In genomic region chr8:106561097-106561865, GRCm38 (mm10) we compare ENCODE assay signal across 8 mouse cellular contexts. TPM values are rescaled to one million over a fixed set of nuclear protein-coding genes. Genes with fewer than 3 reads are reported as not detected.
A peak's percentile ranks its signal among the peaks of the same experiment; 100 is the strongest.
DNase-seq lines count a peak whose midpoint lies in the region; ATAC-seq and TF ChIP-seq lines count a peak whose summit lies in the region.

No protein-coding gene starts in this region.

- H3K27ac ChIP-seq in midbrain, embryonic 12.5 days (replicated peaks), result no peak overlapping the region
- H3K27ac ChIP-seq in midbrain, embryonic 15.5 days, result no peak overlapping the region
- no peak overlapping the region for H3K27ac ChIP-seq in cerebellum, adult 2 months (ENCODE audit: insufficient read depth, low read length)
- no peak overlapping the region for H3K27ac ChIP-seq in liver, embryonic 12.5 days
- H3K27ac ChIP-seq in neural tube, embryonic 15.5 days (replicated peaks), result no peak overlapping the region
- H3K27ac ChIP-seq in thymus, adult 2 months (ENCODE audit: control insufficient read depth, insufficient read depth, low read length), result no peak overlapping the region

- TF ChIP-seq CTCF in cerebellum, adult 2 months (IDR thresholded peaks at IDR 0.05; ENCODE audit: borderline replicate concordance, insufficient read depth, low read depth, low read length), result peak; percentile 51
- peak; percentile 83 for TF ChIP-seq CTCF in thymus, adult 2 months (IDR thresholded peaks at IDR 0.05; ENCODE audit: borderline replicate concordance, control insufficient read depth, extremely low read depth, insufficient read depth, low read length, poor library complexity)

- H3K4me3 ChIP-seq in midbrain, embryonic 12.5 days, result no peak overlapping the region
- H3K4me3 ChIP-seq in midbrain, embryonic 15.5 days, result no peak overlapping the region
- no peak overlapping the region for H3K4me3 ChIP-seq in cerebellum, adult 2 months (replicated peaks; ENCODE audit: insufficient read depth, low read depth, low read length)
- no peak overlapping the region for H3K4me3 ChIP-seq in liver, embryonic 12.5 days
- no peak overlapping the region for H3K4me3 ChIP-seq in neural tube, embryonic 15.5 days (replicated peaks)
- no peak overlapping the region for H3K4me3 ChIP-seq in thymus, adult 2 months (ENCODE audit: control insufficient read depth, insufficient read depth, low read length)

- H3K4me2 ChIP-seq in midbrain, embryonic 12.5 days (replicated peaks), result no peak overlapping the region
- H3K4me2 ChIP-seq in midbrain, embryonic 15.5 days, result no peak overlapping the region
- no peak overlapping the region for H3K4me2 ChIP-seq in liver, embryonic 12.5 days
- H3K4me2 ChIP-seq in neural tube, embryonic 15.5 days, result peak overlapping the region; percentile 13; the same call in 1 of the 2 replicates

- peaks cover 4% of the 10 kb centered on the region; the same call in 1 of the 2 replicates for H3K4me1 ChIP-seq in midbrain, embryonic 12.5 days
- H3K4me1 ChIP-seq in midbrain, embryonic 15.5 days, result no peaks in the 10 kb centered on the region
- H3K4me1 ChIP-seq in cerebellum, adult 2 months (ENCODE audit: control insufficient read depth, insufficient read depth, low read length), result no peaks in the 10 kb centered on the region
- 0 out of 2 replicates have a peak, but pooled peaks cover 2% of the 10 kb centered on the region for H3K4me1 ChIP-seq in liver, embryonic 12.5 days
- H3K4me1 ChIP-seq in neural tube, embryonic 15.5 days, result peaks cover 3% of the 10 kb centered on the region; the same call in 1 of the 2 replicates
- peaks cover 9% of the 10 kb centered on the region for H3K4me1 ChIP-seq in thymus, adult 2 months (replicated peaks; ENCODE audit: control insufficient read depth, insufficient read depth, low read length)

- 33% methylated on average over 20 of the region's 21 CpGs for WGBS in midbrain, embryonic 12.5 days
- 32% methylated on average over 21 of the region's 21 CpGs for WGBS in midbrain, embryonic 15.5 days
- WGBS in cerebellum, adult 2 months, result 35% methylated on average over 21 of the region's 21 CpGs
- 29% methylated on average over 21 of the region's 21 CpGs for WGBS in liver, embryonic 12.5 days (ENCODE audit: insufficient replicate concordance)
- 21% methylated on average over 21 of the region's 21 CpGs for WGBS in neural tube, embryonic 15.5 days
- 27% methylated on average over 21 of the region's 21 CpGs for WGBS in thymus, adult 2 months

- H3K36me3 ChIP-seq in midbrain, embryonic 12.5 days, result no peaks in the 10 kb centered on the region
- H3K36me3 ChIP-seq in midbrain, embryonic 15.5 days (replicated peaks), result no peaks in the 10 kb centered on the region
- no peaks in the 10 kb centered on the region; the same call in 1 of the 2 replicates for H3K36me3 ChIP-seq in liver, embryonic 12.5 days
- 0 out of 2 replicates have a peak, but pooled peaks cover 4% of the 10 kb centered on the region for H3K36me3 ChIP-seq in neural tube, embryonic 15.5 days
- H3K36me3 ChIP-seq in thymus, adult 2 months (ENCODE audit: control insufficient read depth, insufficient read depth, low read length), result no peaks in the 10 kb centered on the region

- H3K9ac ChIP-seq in midbrain, embryonic 12.5 days (replicated peaks), result no peak overlapping the region
- H3K9ac ChIP-seq in midbrain, embryonic 15.5 days, result no peak overlapping the region
- no peak overlapping the region for H3K9ac ChIP-seq in liver, embryonic 12.5 days
- no peak overlapping the region for H3K9ac ChIP-seq in neural tube, embryonic 15.5 days (replicated peaks)

- ATAC-seq in midbrain, embryonic 12.5 days (ENCODE audit: low FRiP score, low read depth), result 0 out of 2 replicates have a peak, but pooled peaks have one; percentile 41
- ATAC-seq in midbrain, embryonic 15.5 days (replicated peaks), result no peak
- peak; percentile 37 for ATAC-seq in liver, embryonic 12.5 days
- no peak for ATAC-seq in neural tube, embryonic 15.5 days (ENCODE audit: low FRiP score)

- peaks cover 9% of the 10 kb centered on the region for H3K9me3 ChIP-seq in midbrain, embryonic 12.5 days
- peaks cover 10% of the 10 kb centered on the region; the same call in 1 of the 2 replicates for H3K9me3 ChIP-seq in midbrain, embryonic 15.5 days
- no peaks in the 10 kb centered on the region for H3K9me3 ChIP-seq in liver, embryonic 12.5 days (replicated peaks)
- H3K9me3 ChIP-seq in neural tube, embryonic 15.5 days (replicated peaks), result peaks cover 4% of the 10 kb centered on the region

- peak; percentile 4 to 17 for DNase-seq in cerebellum, adult 2 months
- peak; percentile 49 for DNase-seq in gonadal fat pad, adult 2 months (ENCODE audit: low read depth)
- DNase-seq in kidney, adult 9 months, result peak; percentile 85
- peak; percentile 60 for DNase-seq in thymus, adult 2 months

- TF ChIP-seq POLR2A in cerebellum, adult 2 months (IDR thresholded peaks at IDR 0.05; ENCODE audit: borderline replicate concordance, insufficient read depth, low read length), result no peak
- TF ChIP-seq POLR2A in thymus, adult 2 months (IDR thresholded peaks at IDR 0.05; ENCODE audit: control insufficient read depth, extremely low read depth, insufficient read depth, low read length, poor library complexity), result no peak

- 0 out of 2 replicates have a peak, but pooled peaks cover 15% of the 10 kb centered on the region for H3K27me3 ChIP-seq in midbrain, embryonic 12.5 days
- H3K27me3 ChIP-seq in midbrain, embryonic 15.5 days (replicated peaks), result no peaks in the 10 kb centered on the region
- no peaks in the 10 kb centered on the region; the same call in 1 of the 2 replicates for H3K27me3 ChIP-seq in cerebellum, adult 2 months (ENCODE audit: control insufficient read depth, insufficient read depth, low read length)
- H3K27me3 ChIP-seq in liver, embryonic 12.5 days (replicated peaks), result no peaks in the 10 kb centered on the region
- no peaks in the 10 kb centered on the region for H3K27me3 ChIP-seq in neural tube, embryonic 15.5 days (replicated peaks)
- H3K27me3 ChIP-seq in thymus, adult 2 months (ENCODE audit: control insufficient read depth, insufficient read depth, low read length), result no peaks in the 10 kb centered on the region

RNA-seq across cellular contexts. Expression of gene Gm10073, which starts 12.0 kb away (rescaled TPM):
- polyA plus RNA-seq in midbrain, embryonic 12.5 days (2016; fragmentation: Nextera tagmentation; extraction: Ambion mirVana), result 4.1 and 4.3 TPM in 2 replicates
- 5.7 and 9.6 TPM in 2 replicates for polyA plus RNA-seq in midbrain, embryonic 15.5 days (2015; fragmentation: Nextera tagmentation; extraction: Ambion mirVana)
- 35.6 and 40.9 TPM in 2 replicates for polyA plus RNA-seq in cerebellum, adult 2 months (2012; rRNA removed)
- polyA plus RNA-seq in gonadal fat pad, adult 2 months (2012; rRNA removed), result 51.3 and 132 TPM in 2 replicates
- polyA plus RNA-seq in liver, embryonic 12.5 days (2016; fragmentation: Nextera tagmentation; extraction: Ambion mirVana), result 4.0 and 7.1 TPM in 2 replicates
- polyA plus RNA-seq in neural tube, embryonic 15.5 days (2015; fragmentation: Nextera tagmentation; extraction: Ambion mirVana), result 9.4 and 11.1 TPM in 2 replicates
- 69.5 and 76.2 TPM in 2 replicates for polyA plus RNA-seq in thymus, adult 2 months (2012; rRNA removed)

RNA-seq across cellular contexts. Expression of gene Cdh1, which starts 41.9 kb away (rescaled TPM):
- polyA plus RNA-seq in midbrain, embryonic 12.5 days (2016; fragmentation: Nextera tagmentation; extraction: Ambion mirVana), result 4.9 and 6.1 TPM in 2 replicates
- 6.9 and 8.5 TPM in 2 replicates for polyA plus RNA-seq in midbrain, embryonic 15.5 days (2015; fragmentation: Nextera tagmentation; extraction: Ambion mirVana)
- polyA plus RNA-seq in cerebellum, adult 2 months (2012; rRNA removed), result 3.1 and 4.1 TPM in 2 replicates
- polyA plus RNA-seq in gonadal fat pad, adult 2 months (2012; rRNA removed), result 48.3 and 80.3 TPM in 2 replicates
- 10.7 and 11.4 TPM in 2 replicates for polyA plus RNA-seq in liver, embryonic 12.5 days (2016; fragmentation: Nextera tagmentation; extraction: Ambion mirVana)
- 1.9 and 21.6 TPM in 2 replicates for polyA plus RNA-seq in neural tube, embryonic 15.5 days (2015; fragmentation: Nextera tagmentation; extraction: Ambion mirVana)
- 23.5 TPM in 2 replicates for polyA plus RNA-seq in thymus, adult 2 months (2012; rRNA removed)

RNA-seq across cellular contexts. Expression of gene Cdh3, which starts 50.6 kb away (rescaled TPM):
- polyA plus RNA-seq in midbrain, embryonic 12.5 days (2016; fragmentation: Nextera tagmentation; extraction: Ambion mirVana), result 2.4 and 3.8 TPM in 2 replicates
- 0.80 and 1.1 TPM in 2 replicates for polyA plus RNA-seq in midbrain, embryonic 15.5 days (2015; fragmentation: Nextera tagmentation; extraction: Ambion mirVana)
- 0.64 and 0.93 TPM in 2 replicates for polyA plus RNA-seq in cerebellum, adult 2 months (2012; rRNA removed)
- 30.5 and 47.7 TPM in 2 replicates for polyA plus RNA-seq in gonadal fat pad, adult 2 months (2012; rRNA removed)
- polyA plus RNA-seq in liver, embryonic 12.5 days (2016; fragmentation: Nextera tagmentation; extraction: Ambion mirVana), result 6.8 and 6.9 TPM in 2 replicates
- polyA plus RNA-seq in neural tube, embryonic 15.5 days (2015; fragmentation: Nextera tagmentation; extraction: Ambion mirVana), result 8.5 and 13.7 TPM in 2 replicates
- polyA plus RNA-seq in thymus, adult 2 months (2012; rRNA removed), result 8.0 and 8.2 TPM in 2 replicates

Comparison
In these comparisons a context has a peak if more than half of its experiments do, and no peak if none do; other contexts are left out.
1. ATAC-seq: peak in midbrain, embryonic 12.5 days (single experiment) and liver, embryonic 12.5 days (single experiment); none in midbrain, embryonic 15.5 days (single experiment) and neural tube, embryonic 15.5 days (single experiment).
2. DNase-seq: peak in every context shown above with its lines; median percentile 85 in kidney, adult 9 months; 60 in thymus, adult 2 months; 49 in gonadal fat pad, adult 2 months; 10 in cerebellum, adult 2 months.